Mouse (Mus musculus): ENCODE data around the gene Hyal3. TPM values are rescaled to one million over a fixed set of nuclear protein-coding genes. Genes with fewer than 3 reads are reported as not detected.
"Not testable (repeated sequence)": the region's sequence is repeated elsewhere in the genome, so short reads cannot be mapped to it uniquely, and the experiment has no call there.

Hyal3 gene
- polyA plus RNA-seq, 1 experiment from 2014 or later, result 1.8 TPM

DNA sequence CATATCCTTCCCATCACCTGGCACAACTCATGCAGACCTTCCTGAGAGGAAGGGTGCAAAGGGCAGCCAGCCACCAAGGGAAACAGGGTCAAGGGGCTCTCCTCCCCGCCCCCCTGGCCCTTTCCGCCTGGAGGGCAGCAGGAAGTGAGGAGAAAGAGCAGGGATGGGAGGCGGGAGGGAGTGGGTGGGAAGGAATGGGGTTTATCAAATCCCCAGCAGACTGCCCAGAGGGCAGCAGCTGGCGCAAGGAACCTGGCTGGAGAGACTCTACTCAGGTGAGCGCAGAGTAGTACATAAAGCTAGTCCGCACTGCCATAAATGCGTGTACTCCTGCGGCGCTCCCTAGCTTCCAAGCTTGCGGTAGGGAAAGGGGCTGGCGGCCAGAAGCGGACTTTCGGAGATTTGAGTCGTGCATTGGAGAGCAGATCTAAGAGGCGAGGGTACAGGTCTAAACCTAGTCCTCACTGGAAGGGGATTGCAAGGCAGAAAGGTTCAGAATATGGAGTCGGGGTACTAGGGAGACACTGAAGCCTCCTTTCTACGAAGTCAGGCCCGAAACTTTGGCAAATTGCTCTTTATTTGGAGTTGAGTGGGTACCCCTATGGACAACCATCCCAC is 12.8 kb upstream of the Hyal3 start, which contains the start of gene Hyal2:
Gene Hyal2, plus strand, starts transcription at position 244 of the 618 bp plus-strand sequence.
- H3K36me3 ChIP-seq, result peaks cover 6% of the 10 kb centered on the region
- WGBS, result 6% methylated on average over 18 of the region's 18 CpGs

DNA sequence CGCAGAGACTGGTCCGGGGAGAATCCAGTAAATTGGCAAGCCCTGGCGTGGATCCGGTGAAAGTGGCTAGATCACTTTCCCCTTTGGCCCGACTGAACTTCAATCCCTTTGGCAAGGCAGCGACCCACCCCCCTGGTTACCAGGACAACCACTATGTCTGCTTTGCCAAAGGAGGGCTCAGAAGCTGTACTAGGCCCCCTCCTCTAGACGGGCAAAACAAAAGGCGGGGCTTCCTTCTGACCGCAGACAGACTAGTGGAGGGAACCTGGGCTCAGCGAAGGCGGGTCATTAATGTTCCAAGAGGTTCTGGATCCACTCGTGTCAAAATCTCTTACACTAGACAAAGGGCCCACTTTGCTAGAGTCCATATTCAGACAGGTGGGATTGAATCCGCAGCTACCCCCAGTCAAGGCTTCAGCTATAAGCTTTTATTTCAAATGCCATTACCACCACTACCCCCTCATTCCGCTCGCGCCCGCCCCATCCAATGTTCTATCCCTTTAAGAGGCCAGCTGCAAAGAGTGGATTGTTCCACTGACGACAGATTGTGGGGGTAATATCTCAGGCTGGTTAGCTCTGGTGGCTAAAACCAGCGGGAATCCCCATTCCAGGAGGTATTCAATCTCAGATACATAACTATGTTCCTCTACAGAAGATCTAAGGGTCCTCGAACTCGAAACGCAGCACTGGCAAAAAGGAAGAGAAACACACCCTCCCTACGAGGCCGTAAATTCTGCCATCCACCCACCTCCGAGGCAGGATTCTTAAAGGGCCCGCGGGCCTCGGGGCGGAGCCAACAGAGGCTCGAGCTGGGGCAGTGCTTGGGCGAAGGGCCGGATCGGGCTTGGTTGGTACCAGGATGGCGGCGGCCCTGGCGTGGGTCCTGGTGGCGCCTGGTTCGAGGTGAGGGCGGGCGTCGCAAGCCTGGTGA is 12.0 kb upstream of the Hyal3 start:
- Histone ChIP-seq H3K9ac (peak overlapping the region; percentile 88), H3K36me3 (peaks cover 12% of the 10 kb centered on the region), H3K4me1 (replicated peaks) (peaks cover 54% of the 10 kb centered on the region), H3K4me2 (peak overlapping the region; percentile 85), H3K27me3 (no peaks in the 10 kb centered on the region), H3K4me3 (peak overlapping the region; percentile 82), H3K9me3 (no peaks in the 10 kb centered on the region), H3K27ac (replicated peaks) (peak overlapping the region; percentile 87)
- peak; percentile 87 for ATAC-seq (ENCODE audit: low FRiP score, low read depth)
- WGBS, result under 1% methylated on average over 41 of the region's 41 CpGs

More for the DNA sequence above, 12.8 kb upstream of the Hyal3 start, which contains the start of gene Hyal2:
- Histone ChIP-seq H3K9ac (peak within 1 kb of the TSS; percentile 88), H3K4me3 (peak within 1 kb of the TSS; percentile 82), H3K9me3 (no peaks in the 10 kb centered on the region), H3K27me3 (no peaks in the 10 kb centered on the region), H3K27ac (replicated peaks) (peak within 1 kb of the TSS; percentile 87), H3K4me2 (peak within 1 kb of the TSS; percentile 85), H3K4me1 (replicated peaks) (peaks cover 56% of the 10 kb centered on the region)
- ATAC-seq (ENCODE audit: low FRiP score, low read depth), result no peak

DNA sequence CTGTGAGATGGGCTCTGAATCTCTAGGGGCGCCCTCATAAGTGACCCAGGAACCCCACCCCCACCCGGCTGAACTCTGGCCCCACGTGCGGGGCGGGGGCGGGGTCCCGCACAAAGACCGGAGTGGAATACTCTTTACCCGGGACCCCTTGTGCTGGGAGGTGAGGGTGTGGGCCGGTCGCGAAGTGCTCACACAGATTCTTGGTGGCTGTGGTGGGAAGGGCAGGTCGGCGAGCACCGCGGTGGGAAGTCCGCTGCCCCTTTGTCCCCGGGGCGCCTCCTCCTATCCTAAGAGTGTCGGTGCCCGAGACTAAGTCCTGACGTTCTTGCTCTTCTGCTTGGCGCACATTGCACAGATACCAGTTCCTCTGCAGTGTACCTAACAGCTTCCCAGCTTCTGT is 11.3 kb upstream of the Hyal3 start:
- peaks cover 16% of the 10 kb centered on the region for H3K36me3 ChIP-seq
- peak; percentile 27 for ATAC-seq (ENCODE audit: low FRiP score, low read depth)
- WGBS, result under 1% methylated on average over 22 of the region's 23 CpGs

DNA sequence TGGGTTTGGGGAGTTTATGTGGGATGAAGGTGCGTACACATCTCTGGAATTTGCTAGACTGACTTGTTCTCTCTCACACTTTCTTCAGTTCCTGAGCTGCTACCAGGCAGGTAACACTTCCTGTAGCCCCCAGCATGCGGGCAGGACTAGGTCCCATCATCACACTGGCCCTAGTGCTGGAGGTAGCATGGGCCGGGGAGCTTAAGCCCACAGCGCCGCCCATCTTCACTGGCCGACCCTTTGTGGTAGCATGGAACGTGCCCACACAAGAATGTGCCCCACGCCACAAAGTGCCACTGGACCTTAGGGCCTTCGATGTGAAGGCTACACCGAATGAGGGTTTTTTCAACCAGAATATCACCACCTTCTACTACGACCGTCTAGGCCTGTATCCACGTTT is 10.6 kb upstream of the Hyal3 start:
- peak overlapping the region; percentile 87; the same call in 1 of the 2 replicates for H3K27ac ChIP-seq (replicated peaks)
- peak overlapping the region; percentile 88 for H3K9ac ChIP-seq
- H3K4me1 ChIP-seq (replicated peaks), result peaks cover 42% of the 10 kb centered on the region
- H3K9me3 ChIP-seq, result no peaks in the 10 kb centered on the region
- H3K36me3 ChIP-seq, result peaks cover 23% of the 10 kb centered on the region
- 47% methylated on average over 13 of the region's 13 CpGs for WGBS
- peak overlapping the region; percentile 82 for H3K4me3 ChIP-seq
- peak overlapping the region; percentile 85 for H3K4me2 ChIP-seq
- ATAC-seq (ENCODE audit: low FRiP score, low read depth), result no peak
- no peaks in the 10 kb centered on the region for H3K27me3 ChIP-seq

More for the DNA sequence above, 11.3 kb upstream of the Hyal3 start:
- Histone ChIP-seq H3K27me3 (no peaks in the 10 kb centered on the region), H3K9me3 (no peaks in the 10 kb centered on the region), H3K4me2 (peak overlapping the region; percentile 85), H3K27ac (replicated peaks) (peak overlapping the region; percentile 87), H3K4me3 (peak overlapping the region; percentile 82), H3K4me1 (replicated peaks) (peaks cover 47% of the 10 kb centered on the region), H3K9ac (peak overlapping the region; percentile 88)

DNA sequence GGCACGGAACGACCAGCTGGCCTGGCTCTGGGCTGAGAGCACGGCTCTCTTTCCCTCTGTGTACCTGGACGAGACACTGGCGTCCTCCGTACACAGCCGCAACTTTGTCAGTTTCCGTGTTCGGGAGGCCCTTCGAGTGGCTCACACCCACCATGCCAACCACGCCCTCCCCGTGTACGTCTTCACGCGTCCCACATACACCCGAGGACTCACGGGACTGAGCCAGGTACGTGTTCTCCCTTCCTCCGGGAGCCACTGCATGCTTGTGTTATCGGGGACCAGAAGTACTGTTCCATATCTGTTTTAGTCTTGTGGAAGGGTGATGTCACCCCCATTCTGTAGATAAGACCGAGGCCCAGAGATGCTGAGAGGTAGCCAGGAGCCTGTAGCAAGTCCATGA is 9.8 kb upstream of the Hyal3 start:
- Histone ChIP-seq H3K9me3 (no peaks in the 10 kb centered on the region), H3K36me3 (peaks cover 24% of the 10 kb centered on the region), H3K4me3 (peak overlapping the region; percentile 82), H3K4me2 (peak overlapping the region; percentile 85), H3K4me1 (replicated peaks) (peaks cover 42% of the 10 kb centered on the region), H3K27ac (replicated peaks) (no peak overlapping the region), H3K9ac (peak overlapping the region; percentile 88; the same call in 1 of the 2 replicates), H3K27me3 (no peaks in the 10 kb centered on the region)
- ATAC-seq (ENCODE audit: low FRiP score, low read depth), result no peak
- WGBS, result 94% methylated on average over 21 of the region's 21 CpGs

DNA sequence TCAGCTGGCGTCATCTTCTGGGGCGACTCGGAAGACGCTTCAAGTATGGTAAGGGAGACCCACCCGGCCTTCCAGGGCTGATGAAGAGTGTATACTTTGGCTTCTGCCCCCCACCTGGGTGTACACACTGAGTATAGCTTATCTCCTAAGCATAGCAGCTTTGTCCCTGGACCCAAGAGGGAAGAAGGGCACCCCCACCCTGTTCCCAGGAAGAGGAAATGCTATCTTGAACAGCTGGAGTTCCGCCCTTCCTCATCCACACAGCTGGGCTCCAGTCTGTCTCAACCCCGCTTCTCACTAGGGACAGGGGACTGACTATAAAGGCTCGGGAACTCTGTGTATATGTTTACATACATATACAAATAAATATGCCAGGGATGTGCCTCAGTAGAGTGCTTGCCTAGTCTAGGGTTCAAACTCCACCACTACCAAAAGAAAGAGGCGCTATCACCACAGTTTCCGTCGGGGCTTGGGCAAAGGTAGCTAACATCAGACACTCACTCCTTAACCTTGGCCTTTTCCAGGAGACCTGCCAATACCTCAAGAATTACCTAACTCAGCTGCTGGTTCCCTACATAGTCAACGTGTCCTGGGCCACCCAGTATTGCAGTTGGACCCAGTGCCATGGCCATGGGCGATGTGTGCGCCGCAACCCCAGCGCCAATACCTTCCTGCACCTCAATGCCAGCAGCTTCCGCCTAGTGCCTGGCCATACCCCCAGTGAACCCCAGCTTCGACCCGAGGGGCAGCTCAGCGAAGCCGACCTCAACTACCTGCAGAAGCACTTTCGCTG is 8.9 kb upstream of the Hyal3 start:
- Histone ChIP-seq H3K4me1 (replicated peaks) (peaks cover 40% of the 10 kb centered on the region), H3K9ac (no peak overlapping the region), H3K4me3 (no peak overlapping the region), H3K27me3 (no peaks in the 10 kb centered on the region), H3K36me3 (peaks cover 24% of the 10 kb centered on the region), H3K27ac (replicated peaks) (no peak overlapping the region), H3K9me3 (no peaks in the 10 kb centered on the region), H3K4me2 (no peak overlapping the region)
- 93% methylated on average over 22 of the region's 22 CpGs for WGBS
- no peak for ATAC-seq (ENCODE audit: low FRiP score, low read depth)

DNA sequence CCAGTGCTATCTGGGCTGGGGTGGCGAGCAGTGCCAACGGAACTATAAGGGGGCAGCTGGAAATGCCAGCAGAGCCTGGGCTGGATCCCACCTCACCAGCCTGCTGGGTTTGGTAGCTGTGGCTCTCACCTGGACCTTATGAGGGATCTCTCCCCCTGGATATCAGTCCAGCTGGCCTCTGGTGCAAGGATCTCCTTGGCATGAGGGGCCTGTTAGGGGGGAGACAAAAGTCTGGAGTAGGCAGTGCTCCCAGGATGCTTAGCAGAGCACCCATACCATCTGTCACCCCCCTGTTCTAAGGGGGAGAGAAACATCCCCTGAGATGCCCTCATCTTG is 8.3 kb upstream of the Hyal3 start:
- H3K27me3 ChIP-seq, result no peaks in the 10 kb centered on the region
- peaks cover 37% of the 10 kb centered on the region for H3K4me1 ChIP-seq (replicated peaks)
- H3K4me2 ChIP-seq, result no peak overlapping the region
- no peak overlapping the region for H3K27ac ChIP-seq (replicated peaks)
- H3K9ac ChIP-seq, result no peak overlapping the region
- WGBS, result 100% methylated on average over 2 of the region's 2 CpGs
- ATAC-seq (ENCODE audit: low FRiP score, low read depth), result no peak
- no peak overlapping the region for H3K4me3 ChIP-seq
- H3K36me3 ChIP-seq, result peaks cover 24% of the 10 kb centered on the region
- no peaks in the 10 kb centered on the region for H3K9me3 ChIP-seq

DNA sequence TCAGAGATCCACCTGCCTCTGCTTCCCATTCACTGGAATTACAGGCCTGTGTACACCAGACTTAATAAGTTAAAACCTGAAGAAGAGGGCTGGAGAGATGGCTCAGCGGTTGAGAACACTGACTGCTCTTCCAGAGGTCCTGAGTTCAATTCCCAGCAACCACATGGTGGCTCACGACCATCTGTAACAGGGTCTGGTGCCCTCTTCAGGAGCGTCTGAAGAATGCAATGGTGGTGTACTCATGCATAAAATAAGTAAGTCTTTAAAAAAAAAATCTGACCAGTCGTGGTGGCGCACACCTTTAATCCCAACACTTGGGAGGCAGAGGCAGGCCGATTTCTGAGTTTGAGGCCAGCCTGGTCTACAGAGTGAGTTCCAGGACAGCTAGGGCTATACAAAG is 6.8 kb upstream of the Hyal3 start:
- ATAC-seq (ENCODE audit: low FRiP score, low read depth); H3K9me3 ChIP-seq; H3K9ac ChIP-seq; H3K4me3 ChIP-seq; H3K4me2 ChIP-seq; H3K27me3 ChIP-seq; H3K27ac ChIP-seq (replicated peaks): not testable (repeated sequence)
- Histone ChIP-seq H3K36me3 (peaks cover 24% of the 10 kb centered on the region), H3K4me1 (replicated peaks) (peaks cover 28% of the 10 kb centered on the region)
- 83% methylated on average over 6 of the region's 6 CpGs for WGBS

DNA sequence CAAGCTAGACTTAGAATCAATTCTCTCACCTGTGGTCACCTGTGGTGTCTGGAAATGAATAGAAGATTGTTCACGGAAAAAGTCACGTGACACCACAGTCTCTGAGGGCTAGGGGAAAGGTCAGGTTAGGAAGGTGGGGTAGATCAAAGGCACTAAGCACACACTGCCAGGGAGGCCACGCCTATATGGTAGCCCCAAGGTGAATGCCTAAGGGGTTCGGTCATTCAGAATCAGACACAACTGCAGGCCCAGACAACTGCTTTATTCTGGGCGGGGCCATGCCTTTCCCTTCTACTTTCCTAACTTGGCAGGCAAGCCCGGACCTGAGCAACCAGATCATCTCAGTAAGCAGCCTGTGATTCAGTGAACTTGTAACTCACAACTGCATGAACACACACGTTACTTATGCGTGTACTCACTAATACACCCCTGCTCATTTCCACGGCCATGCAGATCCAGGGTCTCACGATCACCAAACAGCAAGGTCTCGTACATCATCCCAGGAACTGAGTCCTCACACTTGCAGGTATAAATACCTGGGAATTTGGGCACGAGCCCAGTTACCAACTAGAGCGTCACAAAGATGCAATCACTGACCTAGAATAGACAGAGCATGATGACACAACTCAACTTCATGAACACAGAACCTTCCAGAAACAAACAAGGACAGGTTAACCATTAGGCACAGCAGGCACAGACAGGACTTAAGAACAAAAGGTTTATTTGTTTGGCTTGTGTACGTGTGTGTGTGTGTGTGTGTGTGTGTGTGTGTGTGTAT is 4.8 kb upstream of the Hyal3 start:
- WGBS, result 87% methylated on average over 14 of the region's 14 CpGs
- no peak overlapping the region for H3K4me3 ChIP-seq
- H3K36me3 ChIP-seq, result peaks cover 24% of the 10 kb centered on the region
- no peak overlapping the region for H3K9ac ChIP-seq
- H3K27ac ChIP-seq (replicated peaks), result peak overlapping the region; percentile 9; the same call in 1 of the 2 replicates
- no peak overlapping the region for H3K4me2 ChIP-seq
- H3K4me1 ChIP-seq (replicated peaks), result peaks cover 30% of the 10 kb centered on the region
- no peaks in the 10 kb centered on the region for H3K9me3 ChIP-seq
- ATAC-seq (ENCODE audit: low FRiP score, low read depth), result no peak
- H3K27me3 ChIP-seq, result no peaks in the 10 kb centered on the region

DNA sequence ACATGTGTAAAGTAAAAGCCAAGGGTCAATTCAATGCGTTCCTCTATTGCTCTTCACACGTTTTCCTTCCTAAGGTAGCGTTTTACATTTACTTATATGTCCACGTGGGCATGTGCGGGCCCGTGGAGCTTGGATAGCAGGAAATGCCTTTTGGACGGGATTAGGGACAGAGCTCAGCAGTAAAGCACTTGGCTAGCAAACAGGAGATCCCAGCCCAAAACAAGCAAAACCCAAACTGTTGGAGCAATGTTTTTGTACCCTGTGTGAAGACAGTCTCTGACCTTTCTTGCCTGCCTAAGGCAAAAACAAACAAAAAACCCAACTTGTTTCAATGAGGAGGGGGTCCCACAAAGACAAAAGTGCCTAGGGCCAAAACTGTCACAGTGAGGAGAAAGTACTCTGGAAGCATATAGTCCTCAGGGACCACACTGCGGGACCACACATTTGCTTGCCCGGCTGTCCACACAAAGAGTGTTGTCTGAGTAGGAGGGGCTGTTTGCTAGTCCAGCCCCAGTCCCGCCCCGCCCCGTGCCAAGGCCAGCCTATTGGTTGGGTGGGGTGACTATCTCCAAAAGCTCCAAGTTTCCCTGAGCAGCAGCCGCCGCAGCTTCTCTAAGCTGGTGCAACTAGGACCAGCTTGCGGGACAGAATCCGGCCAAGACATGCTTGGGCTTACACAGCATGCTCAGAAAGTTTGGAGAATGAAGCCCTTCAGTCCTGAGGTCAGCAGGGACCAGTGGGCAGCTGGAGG is 4.1 kb upstream of the Hyal3 start, which contains the start of gene Hyal1:
Gene Hyal1, plus strand, starts transcription at position 571 of the 751 bp plus-strand sequence.
- H3K27ac ChIP-seq (replicated peaks), result peak within 1 kb of the TSS; percentile 54
- peaks cover 24% of the 10 kb centered on the region for H3K36me3 ChIP-seq
- peak; percentile 54 for ATAC-seq (ENCODE audit: low FRiP score, low read depth)
- no peaks in the 10 kb centered on the region for H3K9me3 ChIP-seq
- peaks cover 29% of the 10 kb centered on the region for H3K4me1 ChIP-seq (replicated peaks)
- H3K27me3 ChIP-seq, result no peaks in the 10 kb centered on the region
- H3K9ac ChIP-seq, result no peak within 1 kb of the TSS
- H3K4me2 ChIP-seq, result peak within 1 kb of the TSS; percentile 45
- WGBS, result 27% methylated on average over 16 of the region's 16 CpGs
- H3K4me3 ChIP-seq, result peak within 1 kb of the TSS; percentile 18

All from hindbrain, embryonic 15.5 days (tissue).